8 mouse cellular contexts compared by ENCODE assay signal in the genomic region with DNA sequence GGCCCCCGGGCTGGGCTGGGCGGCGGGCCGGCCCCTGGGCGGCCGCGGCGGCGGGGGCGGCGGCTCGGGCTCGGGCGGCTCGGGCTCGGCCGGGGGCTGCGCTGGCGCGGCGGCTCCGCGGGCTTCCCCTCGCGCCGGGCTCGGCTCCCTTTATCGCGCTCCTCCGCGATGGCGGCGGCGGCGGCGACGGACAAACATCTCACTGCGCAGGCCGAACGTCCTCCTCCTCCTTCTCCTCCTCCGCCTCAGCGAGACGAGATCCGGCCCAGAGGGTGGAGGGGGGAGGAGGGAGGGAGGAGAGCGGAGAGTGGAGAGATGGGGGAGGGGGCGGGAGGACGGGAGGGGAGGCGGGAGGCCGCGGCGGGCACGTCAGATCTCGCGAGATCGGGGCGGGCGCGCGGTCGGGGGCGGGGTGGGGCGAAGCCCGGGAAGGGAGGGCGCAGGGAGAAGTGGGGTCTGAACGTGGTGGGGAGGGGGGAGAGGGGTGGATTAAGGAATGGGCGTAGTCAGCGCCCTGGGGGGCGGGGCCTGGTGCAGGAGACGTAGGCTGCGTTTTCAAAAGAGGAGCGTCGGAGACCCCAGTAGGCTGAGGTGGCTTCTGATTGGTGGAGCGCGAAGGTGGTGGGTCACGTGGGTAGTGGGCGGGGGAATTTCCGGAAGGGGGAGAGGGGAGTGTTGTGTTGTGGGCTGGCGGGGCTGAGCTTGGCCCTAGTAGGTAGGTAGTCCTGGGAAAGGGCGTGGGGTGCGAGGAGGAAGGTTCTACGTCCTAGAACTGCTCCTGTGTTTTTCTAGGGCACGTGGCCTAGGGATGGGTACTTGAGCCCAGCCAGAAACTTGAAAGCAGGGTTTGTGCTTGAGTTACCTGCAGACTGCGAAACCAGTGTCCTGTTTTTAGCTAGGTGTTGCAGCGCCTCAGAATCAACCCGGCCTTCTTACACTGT. TPM values are rescaled to one million over a fixed set of nuclear protein-coding genes. Genes with fewer than 3 reads are reported as not detected.
DNase-seq lines count a peak whose midpoint lies in the region; ATAC-seq lines count a peak whose summit lies in the region.

A gene (minus strand): TSS at position 45 of the 941 bp plus-strand sequence.

- H3K4me1 ChIP-seq in heart, embryonic 14.5 days (ENCODE audit: control insufficient read depth in 2 of 2, insufficient read depth in 2 of 2, low read length in 2 of 2), result peaks cover 0 to 19% of the 10 kb centered on the region in 2 experiments; a peak in 2 of 4 replicates
- peaks cover 29% of the 10 kb centered on the region for H3K4me1 ChIP-seq in liver, embryonic 13.5 days (replicated peaks)
- peaks cover 13% of the 10 kb centered on the region; the same call in 1 of the 2 replicates for H3K4me1 ChIP-seq in stomach, embryonic 16.5 days (ENCODE audit: control insufficient read depth, insufficient read depth, low read length)

- DNase-seq in c-Kit-negative CD71-positive TER-119-positive erythroid progenitor cells, embryonic 14.5 days (ENCODE audit: low read depth, low spot score), result peak; percentile 74
- DNase-seq in fibroblast of lung, adult 2 months (ENCODE audit: low read depth), result peak; percentile 95
- peak; percentile 97 for DNase-seq in kidney, postnatal 14 days
- peak; percentile 91 for DNase-seq in liver, embryonic 13.5 days
- peak; percentile 95 for DNase-seq in neural tube, embryonic 10.5 days (ENCODE audit: extremely low spot score, low spot score)

- 2% methylated on average over 49 of the region's 85 CpGs for WGBS in heart, embryonic 14.5 days
- under 1% methylated on average over 60 of the region's 85 CpGs for WGBS in liver, embryonic 13.5 days (ENCODE audit: insufficient replicate concordance)
- WGBS in stomach, embryonic 16.5 days, result 2% methylated on average over 63 of the region's 85 CpGs

- peak; percentile 86 for ATAC-seq in CD4-positive, CD25-positive, alpha-beta regulatory T cell, adult 4 months
- ATAC-seq in heart, embryonic 14.5 days (ENCODE audit: insufficient number of reproducible peaks, insufficient read depth, low FRiP score, low read depth), result peak; percentile 98
- peak; percentile 87 for ATAC-seq in liver, embryonic 13.5 days (ENCODE audit: low read depth)
- peak; percentile 97 for ATAC-seq in stomach, embryonic 16.5 days (ENCODE audit: insufficient read depth, low FRiP score)

- 0 out of 2 replicates have a peak, but pooled peaks cover under 1% of the 10 kb centered on the region for H3K36me3 ChIP-seq in heart, embryonic 14.5 days (ENCODE audit: control insufficient read depth, insufficient read depth, low read length)
- no peaks in the 10 kb centered on the region for H3K36me3 ChIP-seq in liver, embryonic 13.5 days
- no peaks in the 10 kb centered on the region for H3K36me3 ChIP-seq in stomach, embryonic 16.5 days (ENCODE audit: control insufficient read depth, insufficient read depth, low read length)

- H3K4me2 ChIP-seq in heart, embryonic 14.5 days (ENCODE audit: low read length), result peak within 1 kb of the TSS; percentile 86
- H3K4me2 ChIP-seq in liver, embryonic 13.5 days, result peak within 1 kb of the TSS; percentile 79
- peak within 1 kb of the TSS; percentile 83 for H3K4me2 ChIP-seq in stomach, embryonic 16.5 days (ENCODE audit: low read depth, low read length)

- H3K9ac ChIP-seq in heart, embryonic 14.5 days (ENCODE audit: low read length), result peak within 1 kb of the TSS; percentile 97
- peak within 1 kb of the TSS; percentile 99 for H3K9ac ChIP-seq in liver, embryonic 13.5 days
- H3K9ac ChIP-seq in stomach, embryonic 16.5 days (ENCODE audit: low read length), result peak within 1 kb of the TSS; percentile 99

- no peaks in the 10 kb centered on the region for H3K9me3 ChIP-seq in heart, embryonic 14.5 days (ENCODE audit: control insufficient read depth, low read length)
- no peaks in the 10 kb centered on the region for H3K9me3 ChIP-seq in liver, embryonic 13.5 days (replicated peaks)
- H3K9me3 ChIP-seq in stomach, embryonic 16.5 days (replicated peaks; ENCODE audit: control insufficient read depth, low read length), result no peaks in the 10 kb centered on the region

- no peaks in the 10 kb centered on the region for H3K27me3 ChIP-seq in heart, embryonic 14.5 days (ENCODE audit: control insufficient read depth, insufficient read depth, low read length)
- no peaks in the 10 kb centered on the region for H3K27me3 ChIP-seq in liver, embryonic 13.5 days
- no peaks in the 10 kb centered on the region for H3K27me3 ChIP-seq in stomach, embryonic 16.5 days (ENCODE audit: control insufficient read depth, insufficient read depth, low read length)

- H3K27ac ChIP-seq in heart, embryonic 14.5 days (replicated peaks in 1 of 2; ENCODE audit: control insufficient read depth in 1 of 2, insufficient read depth in 1 of 2, low read depth in 2 of 2, low read length in 2 of 2), result peak within 1 kb of the TSS; percentile 93 to 98
- H3K27ac ChIP-seq in liver, embryonic 13.5 days, result peak within 1 kb of the TSS; percentile 94
- H3K27ac ChIP-seq in stomach, embryonic 16.5 days (ENCODE audit: low read length), result peak within 1 kb of the TSS; percentile 99

- peak within 1 kb of the TSS; percentile 85 to 90 for H3K4me3 ChIP-seq in heart, embryonic 14.5 days (ENCODE audit: control insufficient read depth in 1 of 2, insufficient read depth in 1 of 2, low read depth in 1 of 2, low read length in 2 of 2)
- H3K4me3 ChIP-seq in liver, embryonic 13.5 days (replicated peaks), result peak within 1 kb of the TSS; percentile 95
- H3K4me3 ChIP-seq in stomach, embryonic 16.5 days (replicated peaks; ENCODE audit: low read length), result peak within 1 kb of the TSS; percentile 97

RNA-seq across cellular contexts. Expression of the gene that starts here (rescaled TPM):
- polyA plus RNA-seq in CD4-positive, CD25-positive, alpha-beta regulatory T cell, adult 4 months (2017; shearing (Covaris generic)), result 10 to 100 TPM; 25.0 to 48.2 TPM
- polyA plus RNA-seq in heart, embryonic 14.5 days (2014; fragmentation: Nextera tagmentation; extraction: Ambion mirVana), result 46.4 and 48.3 TPM in 2 replicates
- 18.3 and 19.9 TPM in 2 replicates for polyA plus RNA-seq in liver, embryonic 13.5 days (2015; fragmentation: Nextera tagmentation; extraction: Ambion mirVana)
- 29.4 and 30.5 TPM in 2 replicates for polyA plus RNA-seq in stomach, embryonic 16.5 days (2015; fragmentation: Nextera tagmentation; extraction: Ambion mirVana)

Comparison
In these comparisons a context has a peak if more than half of its experiments do, and no peak if none do; other contexts are left out.
1. Peak in every context shown above with its lines: DNase-seq, ATAC-seq, H3K4me3 ChIP-seq and H3K27ac ChIP-seq.